Mouse (Mus musculus) adipocyte (in vitro differentiated cells): ENCODE measurements around the gene Hist1h4j.
A peak's percentile ranks its signal among the peaks of the same experiment; 100 is the strongest.

Experiments used
- DNase-seq: peaks from one replicate; pipeline ENCODE4 v3.0.0-alpha.2; 2016; ENCODE audit warnings: low spot score

Gene Hist1h4j

DNA sequence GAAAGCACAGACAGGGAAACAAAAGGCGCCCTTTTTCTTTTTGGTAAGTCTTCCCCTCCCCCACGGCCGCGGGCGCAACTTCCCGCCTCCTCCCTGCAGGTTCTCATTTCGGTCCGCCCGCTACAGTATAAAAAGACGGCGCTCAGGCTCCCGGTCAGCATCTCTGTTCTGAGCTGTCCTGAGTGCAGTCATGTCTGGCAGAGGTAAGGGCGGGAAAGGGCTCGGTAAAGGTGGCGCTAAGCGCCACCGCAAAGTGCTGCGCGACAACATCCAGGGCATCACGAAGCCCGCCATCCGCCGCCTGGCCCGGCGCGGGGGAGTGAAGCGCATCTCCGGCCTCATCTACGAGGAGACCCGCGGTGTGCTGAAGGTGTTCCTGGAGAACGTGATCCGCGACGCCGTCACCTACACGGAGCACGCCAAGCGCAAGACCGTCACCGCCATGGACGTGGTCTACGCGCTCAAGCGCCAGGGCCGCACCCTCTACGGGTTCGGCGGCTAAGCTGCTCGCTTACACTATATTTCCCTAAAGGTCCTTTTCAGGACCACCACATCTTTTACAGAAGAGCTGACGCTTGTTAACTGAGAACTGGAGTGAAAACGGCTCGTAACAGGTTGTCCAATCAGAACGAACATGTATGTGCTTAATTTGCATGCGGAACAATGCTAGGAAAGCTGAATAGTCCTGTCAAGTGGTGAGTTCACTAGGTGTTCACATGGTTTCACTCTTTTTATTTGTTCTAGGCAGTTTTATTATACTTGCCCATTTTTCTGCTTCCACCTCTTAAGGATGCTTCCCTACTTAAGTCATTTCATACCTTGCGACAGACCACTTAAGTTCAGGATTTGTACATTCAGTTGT is at the start of gene Hist1h4j:
TSS of gene Hist1h4j (plus strand) at position 159 of the 862 bp plus-strand sequence.
- DNase-seq = peak; percentile 79

GRCm38 (mm10) chr13:21697811-21698210 is 37.1 kb upstream of the Hist1h4j start, which contains the start of gene Olfr1359:
TSS of gene Olfr1359 (plus strand) at chr13:21698111.
- DNase-seq = no peak

DNA sequence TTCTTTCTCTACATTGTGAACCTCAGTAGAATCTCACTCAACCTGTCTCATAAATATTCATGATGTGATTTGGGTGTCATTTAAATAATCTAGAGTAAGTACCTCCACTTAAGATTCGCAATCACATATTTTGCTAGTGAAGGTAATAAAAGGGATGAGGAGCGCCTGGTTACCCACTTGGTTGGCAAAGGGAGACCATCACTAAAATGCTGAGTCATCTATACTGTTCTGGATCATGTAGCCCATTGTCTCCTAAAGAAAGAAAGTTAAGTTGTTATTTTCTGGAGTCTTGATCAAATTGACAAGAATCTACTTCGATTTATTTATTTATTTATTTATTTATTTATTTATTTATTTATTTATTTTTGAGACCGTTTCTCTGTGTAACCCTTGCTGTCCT is 28.2 kb upstream of the Hist1h4j start:
- no peak for DNase-seq

DNA sequence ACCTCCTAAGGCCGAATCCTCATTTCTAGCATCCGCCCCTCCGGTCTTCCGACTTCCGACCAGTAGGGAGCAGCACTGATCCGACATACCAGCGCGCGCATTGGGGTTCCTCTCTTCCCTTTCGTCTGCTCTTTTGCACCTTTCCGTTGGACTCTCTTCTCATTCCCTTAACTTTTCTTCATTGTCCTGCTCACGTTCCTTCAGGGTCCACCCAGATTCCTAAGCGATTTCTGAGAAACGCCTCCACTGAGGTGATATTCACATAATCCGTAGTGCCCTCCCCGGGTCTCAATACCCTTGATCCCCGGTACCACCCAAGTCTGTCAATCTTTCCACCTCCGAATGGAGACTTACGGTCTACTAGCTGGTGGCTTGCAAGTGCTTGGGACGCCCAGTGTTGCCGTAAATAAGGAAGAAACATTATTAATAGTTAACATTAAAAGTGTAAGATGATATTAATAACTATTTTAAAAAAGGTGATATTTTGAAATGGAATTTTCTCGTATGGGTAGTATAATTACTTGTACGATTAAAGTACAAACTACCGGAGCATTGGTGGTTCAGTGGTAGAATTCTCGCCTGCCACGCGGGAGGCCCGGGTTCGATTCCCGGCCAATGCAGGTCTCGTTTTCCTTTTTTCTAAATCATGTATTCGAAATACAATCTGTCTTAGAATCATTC is 24.7 kb upstream of the Hist1h4j start:
- DNase-seq = peak; percentile 91

DNA sequence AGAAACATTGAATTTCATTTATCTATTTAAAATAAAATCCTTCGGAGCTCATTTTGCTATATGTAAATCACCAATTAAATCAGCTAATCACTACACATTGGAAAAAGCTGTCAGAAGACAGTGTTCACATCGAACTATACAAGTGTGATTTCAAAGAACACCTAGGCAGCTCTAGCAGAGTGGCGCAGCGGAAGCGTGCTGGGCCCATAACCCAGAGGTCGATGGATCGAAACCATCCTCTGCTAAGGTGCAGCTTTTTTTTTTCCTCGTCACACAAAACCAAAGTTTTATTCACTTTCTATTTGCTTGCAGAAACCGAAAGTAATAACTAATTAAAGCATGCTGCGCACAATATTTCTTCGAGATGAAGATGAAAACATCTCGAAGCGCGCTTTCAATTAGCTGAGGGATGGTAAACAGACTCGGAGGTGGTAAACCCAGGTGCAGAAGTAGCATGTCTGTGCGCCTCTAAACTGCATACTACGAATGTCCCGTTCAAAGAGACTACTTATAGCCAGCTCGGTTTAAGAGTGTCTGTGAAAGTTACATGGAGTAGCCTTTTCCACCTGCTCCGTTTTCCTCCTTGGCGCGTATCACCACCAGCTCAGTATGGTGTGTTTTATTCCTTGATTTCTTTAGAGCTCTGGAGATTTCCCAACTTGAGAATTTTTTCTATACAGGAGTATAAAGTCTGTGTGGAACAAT is 23.9 kb upstream of the Hist1h4j start:
- peak; percentile 80 for DNase-seq

GRCm38 (mm10) chr13:21711698-21712097 is 23.2 kb upstream of the Hist1h4j start:
- no peak for DNase-seq

DNA sequence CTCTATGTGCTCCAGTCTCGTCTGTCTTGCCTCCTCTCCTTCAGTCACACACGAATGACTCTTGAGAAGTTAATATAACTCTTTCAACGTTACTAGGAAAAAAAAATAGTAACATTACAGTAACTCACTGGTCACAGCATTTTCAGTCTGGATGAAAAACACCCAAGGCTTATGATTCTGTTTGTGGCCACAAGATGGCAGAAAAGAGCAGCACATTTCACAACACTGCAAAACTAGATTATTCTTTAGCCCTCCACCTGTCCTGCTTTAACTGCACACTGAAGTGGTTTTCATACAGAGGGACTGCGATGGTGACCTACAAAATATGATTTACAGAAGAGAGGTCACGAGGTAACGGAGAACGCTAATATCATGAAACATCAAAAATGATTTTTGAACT is 20.1 kb upstream of the Hist1h4j start:
- DNase-seq = peak; percentile 78

DNA sequence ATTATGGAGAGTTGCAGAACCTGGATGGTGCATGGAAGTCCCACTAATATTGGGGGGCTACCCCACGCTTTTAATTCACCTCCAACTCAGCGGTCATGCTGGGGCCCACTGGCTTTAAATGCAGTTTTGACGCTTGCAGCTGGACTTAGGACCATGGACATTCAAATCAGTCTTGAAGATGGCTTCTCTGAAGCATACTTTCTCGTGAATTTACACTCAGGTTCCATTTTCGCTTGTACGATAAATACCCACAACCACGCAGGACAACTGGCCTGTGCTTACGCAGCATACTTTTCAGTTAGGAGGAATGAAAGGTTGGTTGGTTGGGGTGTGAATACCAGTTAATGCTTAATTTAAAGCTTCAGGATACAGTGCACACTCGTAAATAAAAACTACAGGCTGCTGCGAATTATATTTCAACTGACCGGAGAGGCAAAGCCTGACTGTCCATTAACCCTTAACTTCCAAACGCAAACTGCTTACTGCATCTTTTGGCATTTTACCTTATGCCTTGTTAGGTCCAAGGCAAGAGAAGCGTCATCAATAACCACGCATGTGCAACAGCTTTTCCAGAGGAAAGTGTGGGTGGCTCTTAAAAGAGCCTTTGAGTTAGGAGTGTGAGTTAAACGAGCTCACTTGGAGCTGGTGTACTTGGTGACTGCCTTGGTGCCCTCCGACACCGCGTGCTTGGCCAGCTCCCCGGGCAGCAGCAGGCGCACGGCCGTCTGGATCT is 19.6 kb upstream of the Hist1h4j start:
- peak; percentile 37 for DNase-seq

DNA sequence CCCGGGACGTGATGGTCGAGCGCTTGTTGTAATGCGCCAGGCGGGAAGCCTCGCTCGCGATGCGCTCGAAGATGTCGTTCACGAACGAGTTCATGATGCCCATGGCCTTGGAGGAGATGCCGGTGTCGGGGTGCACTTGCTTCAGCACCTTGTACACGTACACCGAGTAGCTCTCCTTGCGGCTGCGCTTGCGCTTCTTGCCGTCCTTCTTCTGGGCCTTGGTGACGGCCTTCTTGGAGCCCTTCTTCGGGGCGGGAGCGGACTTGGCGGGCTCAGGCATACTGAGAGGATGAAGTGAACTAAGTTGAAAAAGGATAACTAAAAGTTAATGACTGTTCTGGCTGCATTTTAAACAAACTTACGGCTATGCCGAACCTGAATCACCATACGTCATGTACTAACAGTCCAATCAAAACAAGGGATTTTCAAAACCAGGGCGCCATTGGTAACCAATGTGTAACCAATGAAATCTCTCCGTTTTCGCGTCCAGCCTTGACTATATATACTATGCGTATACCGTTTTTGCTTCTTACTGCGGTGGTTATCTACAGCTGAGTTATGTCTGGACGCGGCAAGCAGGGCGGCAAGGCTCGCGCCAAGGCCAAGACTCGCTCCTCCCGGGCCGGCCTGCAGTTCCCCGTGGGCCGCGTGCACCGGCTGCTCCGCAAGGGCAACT is 18.9 kb upstream of the Hist1h4j start, which contains the start of the genes Hist1h2bl and Hist1h2ai:
TSS of gene Hist1h2bl (minus strand) at position 280 of the 676 bp plus-strand sequence.
TSS of gene Hist1h2ai (plus strand) at position 559 of the 676 bp plus-strand sequence.
- DNase-seq = peak; percentile 92

- DNase-seq = peak; percentile 40
Observed at GRCm38 (mm10) chr13:21716540-21717391, 18.1 kb upstream of the Hist1h4j start.

DNA sequence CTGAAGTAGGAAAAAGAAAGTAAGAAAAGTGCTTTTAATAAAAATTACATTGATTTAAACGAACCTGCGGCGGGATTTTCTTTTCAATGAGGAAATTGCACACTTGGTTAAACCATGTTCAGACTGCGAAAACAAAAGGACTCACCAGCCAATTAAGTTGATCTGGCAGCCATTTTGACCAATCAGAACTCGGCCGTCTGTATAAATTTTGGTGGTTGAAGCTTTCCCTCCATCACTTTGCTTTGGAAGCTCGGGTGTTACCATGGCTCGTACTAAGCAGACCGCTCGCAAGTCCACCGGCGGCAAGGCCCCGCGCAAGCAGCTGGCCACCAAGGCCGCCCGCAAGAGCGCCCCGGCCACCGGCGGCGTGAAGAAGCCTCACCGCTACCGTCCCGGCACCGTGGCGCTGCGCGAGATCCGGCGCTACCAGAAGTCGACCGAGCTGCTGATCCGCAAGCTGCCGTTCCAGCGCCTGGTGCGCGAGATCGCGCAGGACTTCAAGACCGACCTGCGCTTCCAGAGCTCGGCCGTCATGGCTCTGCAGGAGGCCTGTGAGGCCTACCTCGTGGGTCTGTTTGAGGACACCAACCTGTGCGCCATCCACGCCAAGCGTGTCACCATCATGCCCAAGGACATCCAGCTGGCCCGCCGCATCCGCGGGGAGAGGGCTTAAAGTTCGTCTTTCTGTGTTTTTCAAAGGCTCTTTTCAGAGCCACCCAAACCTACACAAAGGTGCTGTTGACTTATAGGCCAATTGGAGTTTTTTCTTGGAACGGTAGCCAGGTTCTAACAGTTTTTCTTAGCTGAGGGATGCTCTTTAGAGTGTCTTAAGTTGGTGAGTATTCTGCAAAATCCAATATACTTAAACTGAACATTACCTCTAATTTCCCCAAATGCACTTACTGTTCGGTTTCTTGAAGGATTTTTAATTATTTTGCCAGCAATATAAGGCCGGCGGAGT is 17.2 kb upstream of the Hist1h4j start, which contains the start of gene Hist1h3h:
TSS of gene Hist1h3h (plus strand) at position 263 of the 961 bp plus-strand sequence.
- DNase-seq = peak; percentile 91

DNA sequence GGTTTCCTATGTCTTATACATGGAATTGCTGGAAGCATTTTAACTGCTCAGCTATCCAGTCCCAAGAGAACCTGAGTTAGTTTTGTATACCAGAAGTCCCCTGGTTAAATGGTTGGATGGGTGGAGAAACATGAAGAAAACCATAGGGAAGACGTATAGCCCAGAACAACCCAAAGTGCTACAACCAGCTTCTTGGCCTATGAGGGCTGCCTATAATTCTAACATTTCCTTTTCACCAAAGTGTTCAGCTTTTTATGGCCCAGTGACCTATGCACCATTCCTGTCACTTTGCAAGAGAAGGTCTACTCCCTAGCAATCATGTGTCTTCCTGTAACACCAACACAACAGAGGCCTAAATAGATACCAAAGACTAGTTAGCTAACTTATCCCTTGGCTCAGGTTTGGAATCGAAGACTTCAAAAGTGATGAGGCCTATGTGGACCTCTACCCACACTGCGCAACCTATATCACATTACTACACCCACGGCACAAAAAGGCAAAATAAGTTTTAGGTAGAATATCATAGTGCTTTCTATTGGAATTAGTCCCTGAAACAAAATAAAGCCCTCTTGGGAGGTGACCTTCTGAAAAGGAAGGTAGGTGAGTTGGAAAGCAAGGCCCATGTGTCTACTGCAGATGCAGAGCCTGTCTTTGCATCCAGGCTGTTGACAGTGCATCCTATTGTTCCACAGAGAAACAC is 16.3 kb upstream of the Hist1h4j start:
- DNase-seq = no peak

- peak; percentile 25 for DNase-seq
Observed at GRCm38 (mm10) chr13:21721107-21721756, 13.6 kb upstream of the Hist1h4j start.

DNA sequence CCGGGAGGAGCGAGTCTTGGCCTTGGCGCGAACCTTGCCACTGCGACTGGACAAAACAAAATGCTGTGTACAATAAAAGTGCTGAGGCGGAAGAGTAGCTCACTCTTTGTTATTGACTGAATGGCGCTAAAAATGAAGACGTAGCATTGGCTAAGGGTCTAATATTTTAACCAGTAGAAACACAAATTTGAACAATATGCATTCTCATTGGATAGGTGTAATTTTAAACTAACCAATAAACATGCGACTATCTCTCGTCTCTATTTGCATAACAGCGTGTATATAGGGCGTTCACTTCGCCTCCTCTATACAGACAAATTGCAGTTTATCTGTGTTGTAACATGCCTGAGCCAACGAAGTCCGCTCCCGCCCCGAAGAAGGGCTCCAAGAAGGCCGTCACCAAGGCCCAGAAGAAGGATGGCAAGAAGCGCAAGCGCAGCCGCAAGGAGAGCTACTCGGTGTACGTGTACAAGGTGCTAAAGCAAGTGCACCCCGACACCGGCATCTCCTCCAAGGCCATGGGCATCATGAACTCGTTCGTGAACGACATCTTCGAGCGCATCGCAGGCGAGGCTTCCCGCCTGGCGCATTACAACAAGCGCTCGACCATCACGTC is 13.0 kb upstream of the Hist1h4j start, which contains the start of gene Hist1h2bm:
TSS of gene Hist1h2bm (plus strand) at position 288 of the 616 bp plus-strand sequence.
- peak; percentile 89 for DNase-seq

DNA sequence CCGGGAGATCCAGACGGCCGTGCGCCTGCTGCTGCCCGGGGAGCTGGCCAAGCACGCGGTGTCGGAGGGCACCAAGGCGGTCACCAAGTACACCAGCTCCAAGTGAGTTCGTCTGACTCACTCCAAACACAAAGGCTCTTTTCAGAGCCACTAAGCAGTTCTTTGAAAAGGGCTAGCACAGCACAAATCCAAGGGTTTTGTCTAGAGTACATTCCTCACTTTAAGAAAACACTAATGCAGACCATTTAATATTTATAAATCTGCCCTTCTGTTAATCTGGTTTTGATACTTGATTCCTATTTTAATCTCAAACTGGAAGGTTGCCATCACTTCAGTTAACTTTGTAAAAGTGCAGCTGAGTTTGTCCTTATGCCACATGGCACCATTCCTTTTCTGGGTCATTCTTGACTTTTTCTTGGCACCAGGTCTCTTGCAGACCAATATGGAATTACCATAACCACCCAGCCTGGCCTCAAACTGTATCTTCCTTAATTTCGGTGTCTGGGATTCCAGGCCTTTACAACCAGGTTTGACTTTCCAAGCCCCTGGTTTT is 12.4 kb upstream of the Hist1h4j start:
- DNase-seq = peak; percentile 55

DNA sequence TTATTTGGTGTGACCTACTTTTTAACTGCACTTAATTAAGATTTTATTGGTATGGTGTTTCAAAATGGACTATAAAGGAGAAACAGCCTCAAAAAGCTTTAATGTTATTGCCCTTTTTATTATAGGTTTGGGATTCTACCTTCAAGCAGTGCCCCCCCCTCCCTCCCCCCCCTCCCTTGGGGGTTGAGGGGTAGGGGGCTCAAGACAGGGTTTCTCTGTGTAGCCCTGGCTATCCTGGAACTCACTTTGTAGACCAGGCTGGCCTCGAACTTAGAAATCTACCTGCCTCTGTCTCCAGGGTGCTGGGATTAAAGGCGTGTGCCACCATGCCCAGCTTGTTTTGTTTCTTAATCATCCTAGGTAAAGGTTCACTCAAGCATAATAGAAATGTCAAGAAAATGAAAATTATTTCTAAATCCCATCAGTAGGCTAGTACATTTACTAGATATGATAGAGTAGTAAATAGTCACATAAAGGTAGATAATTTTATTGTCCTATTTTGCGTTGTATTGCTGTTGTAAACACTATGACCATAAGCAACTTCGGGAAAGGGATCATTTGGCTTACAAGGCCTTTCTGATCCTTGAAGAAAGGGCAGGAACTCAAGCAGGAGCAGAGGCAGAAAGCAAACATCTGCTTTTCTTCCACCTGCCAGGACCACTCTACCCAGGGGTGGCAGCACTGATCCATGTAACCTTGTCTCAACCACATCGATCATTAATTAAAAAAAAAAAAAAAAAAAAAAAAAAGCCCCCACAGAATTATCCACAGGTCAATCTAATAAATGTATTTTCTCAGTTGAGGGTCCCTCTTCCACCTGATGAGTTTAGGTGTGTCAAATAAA is 11.6 kb upstream of the Hist1h4j start:
- DNase-seq = no peak
